Mouse (Mus musculus) left cerebral cortex, adult 11 months (tissue): ENCODE results near the gene Fam122a.

Source experiments
- DNase-seq: peaks from one replicate; pipeline ENCODE4 v3.0.0; 2022; ENCODE audit warnings: low spot score

The Fam122a gene

GRCm38 (mm10) chr19:24490275-24490674 is 13.1 kb upstream of the Fam122a start:
- no peak for DNase-seq

- no peak for DNase-seq
Measured at GRCm38 (mm10) chr19:24486433-24487296, 9.5 kb upstream of the Fam122a start.

GRCm38 (mm10) chr19:24484612-24485194 is 7.5 kb upstream of the Fam122a start:
- no peak for DNase-seq

- no peak for DNase-seq
Measured at GRCm38 (mm10) chr19:24480916-24481315, 3.8 kb upstream of the Fam122a start.

GRCm38 (mm10) chr19:24476461-24476860 is 695 bp downstream of the Fam122a start:
- DNase-seq: no peak

GRCm38 (mm10) chr19:24475281-24475680 is 1.9 kb downstream of the Fam122a start:
- no peak for DNase-seq

GRCm38 (mm10) chr19:24472512-24472911 is 4.6 kb downstream of the Fam122a start:
- DNase-seq: no peak

- DNase-seq: no peak
Measured at GRCm38 (mm10) chr19:24471538-24471937, 5.6 kb downstream of the Fam122a start.

GRCm38 (mm10) chr19:24469216-24469615 is 7.9 kb downstream of the Fam122a start:
- DNase-seq: no peak

GRCm38 (mm10) chr19:24468616-24469015 is 8.5 kb downstream of the Fam122a start:
- DNase-seq: no peak

- no peak for DNase-seq
Measured at GRCm38 (mm10) chr19:24463011-24463410, 14.1 kb downstream of the Fam122a start.

- no peak for DNase-seq
Measured at GRCm38 (mm10) chr19:24456591-24457231, 20.4 kb downstream of the Fam122a start.

- no peak for DNase-seq
Measured at GRCm38 (mm10) chr19:24455249-24455960, 21.8 kb downstream of the Fam122a start.

- no peak for DNase-seq
Measured at GRCm38 (mm10) chr19:24454451-24454850, 22.7 kb downstream of the Fam122a start.

- DNase-seq: no peak
Measured at GRCm38 (mm10) chr19:24453379-24453778, 23.8 kb downstream of the Fam122a start.

- no peak for DNase-seq
Measured at GRCm38 (mm10) chr19:24452441-24452898, 24.7 kb downstream of the Fam122a start.

- DNase-seq: no peak
Measured at GRCm38 (mm10) chr19:24451626-24452025, 25.5 kb downstream of the Fam122a start.

GRCm38 (mm10) chr19:24450740-24451139 is 26.4 kb downstream of the Fam122a start:
- DNase-seq: no peak

GRCm38 (mm10) chr19:24444322-24444721 is 32.8 kb downstream of the Fam122a start:
- no peak for DNase-seq

- no peak for DNase-seq
Measured at GRCm38 (mm10) chr19:24439715-24440114, 37.4 kb downstream of the Fam122a start.

- DNase-seq: no peak
Measured at GRCm38 (mm10) chr19:24434291-24434690, 42.9 kb downstream of the Fam122a start.

- DNase-seq: no peak
Measured at GRCm38 (mm10) chr19:24432447-24432846, 44.7 kb downstream of the Fam122a start.
